ENCODE assay signal across 10 mouse cellular contexts in the genomic region with DNA sequence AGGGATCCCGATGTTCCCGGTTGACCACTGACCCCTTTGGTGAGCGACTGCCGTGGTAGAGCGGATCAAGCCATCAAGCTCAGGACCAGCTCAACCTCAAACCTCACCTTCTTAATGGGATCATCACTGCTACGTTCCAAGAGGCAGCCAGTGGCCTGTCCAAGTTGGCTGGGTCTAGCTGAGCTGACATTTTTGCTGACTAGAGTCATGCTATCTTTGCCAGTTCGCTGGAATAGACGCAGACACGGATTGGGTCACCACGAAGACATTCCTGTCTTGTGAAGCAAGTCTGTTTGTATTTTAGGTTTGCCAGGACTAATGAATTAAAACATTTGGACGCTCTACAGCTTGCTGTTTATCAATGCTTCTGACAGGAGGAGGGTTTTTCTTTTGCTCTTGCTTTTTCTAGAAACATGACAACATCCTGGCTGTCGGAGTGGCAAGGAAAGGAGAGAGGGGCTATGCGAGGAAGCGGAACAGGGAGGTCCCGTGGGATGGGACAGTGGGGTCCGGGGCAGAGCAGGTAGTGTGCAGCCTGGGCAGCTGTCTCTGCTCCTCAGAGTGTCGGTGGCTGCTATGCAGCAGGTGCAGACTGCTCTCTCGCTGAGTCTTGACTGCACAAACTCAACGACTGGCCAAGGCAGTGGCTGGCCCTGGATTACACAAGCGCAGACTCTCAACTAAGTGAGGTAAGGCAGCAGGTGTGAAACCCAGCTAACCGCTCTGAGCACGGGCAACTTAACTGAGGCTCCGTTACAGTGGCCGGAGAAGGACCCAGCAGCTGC. TPM values are rescaled to one million over a fixed set of nuclear protein-coding genes. Genes with fewer than 3 reads are reported as not detected.
DNase-seq lines count a peak whose midpoint lies in the region; ATAC-seq and TF ChIP-seq lines count a peak whose summit lies in the region.
"Had no signal": no experiment of that assay in that cellular context is flagged by ENCODE, and none has a peak within 500 bp of the region (broad histone marks: within the 10 kb centered on the region; RNA-seq: fewer than 3 reads in every experiment).

A gene (plus strand): TSS at position 424 of the 785 bp plus-strand sequence.

- intact Hi-C loops in gastrocnemius, postnatal 36 days (cut with DNase I): no loop called here

- no peaks in the 10 kb centered on the region; the same call in 1 of the 2 replicates for H3K36me3 ChIP-seq in kidney, adult 2 months (ENCODE audit: control insufficient read depth, insufficient read depth, low read length)

- TF ChIP-seq CTCF in kidney, adult 2 months (conservative IDR thresholded peaks at IDR 0.05; ENCODE audit: insufficient read depth, insufficient read length, low read depth, low read length): no peak

- H3K27me3 ChIP-seq in kidney, adult 2 months (replicated peaks; ENCODE audit: control insufficient read depth, insufficient read depth, low read length): no peaks in the 10 kb centered on the region

- H3K4me1 ChIP-seq in kidney, adult 2 months (ENCODE audit: control insufficient read depth, insufficient read depth, low read length): peaks cover 4% of the 10 kb centered on the region; the same call in 1 of the 2 replicates

- TF ChIP-seq POLR2A in kidney, adult 2 months (IDR thresholded peaks at IDR 0.05; ENCODE audit: low read depth, low read length): no peak

- 20% methylated on average over 24 of the region's 24 CpGs for WGBS in kidney, adult 2 months

- H3K27ac ChIP-seq in kidney, adult 2 months (ENCODE audit: insufficient read depth, low read depth, low read length): peak within 1 kb of the TSS; percentile 43
- H3K27ac ChIP-seq: macrophage had no signal

- peak; percentile 16 for DNase-seq in embryo, embryonic 10 days (ENCODE audit: low spot score)
- DNase-seq in embryo, embryonic 9.5 days (ENCODE audit: extremely low spot score): no peak
- DNase-seq in gastrocnemius, postnatal 36 days: peak; percentile 41 to 50
- peak; percentile 86 for DNase-seq in kidney, adult 2 months
- DNase-seq in lung, postnatal 36 days: peak; percentile 61
- no peak for DNase-seq in right cerebral cortex, postnatal 36 days (ENCODE audit: low spot score in 2 of 2)
- no peak for DNase-seq in cerebellum, postnatal 10 days

- H3K4me3 ChIP-seq in kidney, adult 2 months (ENCODE audit: insufficient read depth, low read depth, low read length): peak within 1 kb of the TSS; percentile 30

- ATAC-seq in granulocyte monocyte progenitor cell, adult 5-6 weeks (replicated peaks; ENCODE audit: poor library complexity, severe bottlenecking): no peak

RNA-seq across cellular contexts. Expression of the gene that starts here (rescaled TPM):
- total RNA-seq in gastrocnemius, postnatal 36 days (2021): 10 to 100 TPM in 1 of 2 experiments, 1 to 10 TPM in 1; 7.7 to 13.4 TPM
- polyA plus RNA-seq in kidney, adult 2 months (2012; rRNA removed): 33.0 and 37.0 TPM in 2 replicates
- total RNA-seq in granulocyte monocyte progenitor cell, adult 5-6 weeks (2014; fragmentation: Nextera tagmentation): not detected in 2 replicates
- not detected in 2 replicates for total RNA-seq in granulocyte monocyte progenitor cell, adult 5-6 weeks (2017)
- total RNA-seq: forebrain, postnatal 0 days had no signal
- polyA plus RNA-seq: forebrain, postnatal 0 days; macrophage had no signal

Comparison
In these comparisons a context has a peak if more than half of its experiments do, and no peak if none do; other contexts are left out.
1. RNA of the gene that starts here (total RNA-seq): 7.7 to 13.4 TPM in gastrocnemius, postnatal 36 days; not detected in granulocyte monocyte progenitor cell, adult 5-6 weeks; every median in the first group is over 4 times any median in the second.
2. DNase-seq: peak in embryo, embryonic 10 days (single experiment), gastrocnemius, postnatal 36 days (2 of 2), kidney, adult 2 months (single experiment) and lung, postnatal 36 days (single experiment); none in embryo, embryonic 9.5 days (single experiment), right cerebral cortex, postnatal 36 days (0 of 2) and cerebellum, postnatal 10 days (0 of 2).